Mouse (Mus musculus): Measurements from ENCODE around the gene Ablim1. TPM values are rescaled to one million over a fixed set of nuclear protein-coding genes. Genes with fewer than 3 reads are reported as not detected.

Ablim1 gene
- total and polyA plus RNA-seq, 2 experiments from 2014 or later: 50.7 to 81.2 TPM

DNA sequence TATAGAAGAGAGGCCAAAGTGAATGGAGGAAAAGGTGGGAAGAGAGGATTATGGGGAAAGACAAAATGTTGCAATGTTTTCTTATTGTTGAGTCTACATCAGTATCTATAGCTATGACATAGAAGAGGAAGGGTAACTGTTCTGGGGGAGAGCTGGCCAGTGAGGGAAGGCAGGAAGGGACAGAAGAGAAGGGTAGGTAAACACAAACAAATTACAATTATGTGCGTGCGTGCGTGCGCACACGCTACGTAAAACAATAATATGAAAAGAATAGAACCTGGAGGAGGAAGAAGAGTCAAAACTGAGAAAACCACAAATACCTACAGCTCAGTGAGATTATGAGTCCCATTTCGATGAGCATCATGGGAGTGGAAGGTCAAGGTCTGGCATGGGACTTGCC lies 13.6 kb upstream of the Ablim1 start:
- no peak overlapping the region for H3K4me2 ChIP-seq (ENCODE audit: low read depth, low read length, poor library complexity, severe bottlenecking)
- H3K4me3 ChIP-seq (ENCODE audit: low read depth, low read length): no peak overlapping the region
- DNase-seq (ENCODE audit: low spot score) (no peak), ATAC-seq (ENCODE audit: low FRiP score) (no peak)
- no peaks in the 10 kb centered on the region for H3K4me1 ChIP-seq (ENCODE audit: insufficient read depth, low read length)
- no peaks in the 10 kb centered on the region for H3K9me3 ChIP-seq (ENCODE audit: low read length)
- no peak overlapping the region for H3K27ac ChIP-seq (ENCODE audit: low read depth, low read length)
- H3K9ac ChIP-seq (replicated peaks; ENCODE audit: low read length, poor library complexity, severe bottlenecking): no peak overlapping the region
- 97% methylated on average over 7 of the region's 7 CpGs for WGBS
- no peaks in the 10 kb centered on the region for H3K36me3 ChIP-seq (ENCODE audit: insufficient read depth, low read length)
- no peaks in the 10 kb centered on the region for H3K27me3 ChIP-seq (ENCODE audit: insufficient read depth, low read length)
- no peak for TF ChIP-seq CTCF (IDR thresholded peaks at IDR 0.05)

- no peak for DNase-seq (ENCODE audit: low spot score)
- no peak for TF ChIP-seq CTCF (IDR thresholded peaks at IDR 0.05)
- H3K9ac ChIP-seq (replicated peaks; ENCODE audit: low read length, poor library complexity, severe bottlenecking): no peak overlapping the region
- H3K9me3 ChIP-seq (ENCODE audit: low read length): no peaks in the 10 kb centered on the region
- H3K27ac ChIP-seq (ENCODE audit: low read depth, low read length): no peak overlapping the region
- no peak overlapping the region for H3K4me3 ChIP-seq (ENCODE audit: low read depth, low read length)
- H3K36me3 ChIP-seq (ENCODE audit: insufficient read depth, low read length): no peaks in the 10 kb centered on the region
- H3K4me2 ChIP-seq (ENCODE audit: low read depth, low read length, poor library complexity, severe bottlenecking): no peak overlapping the region
- no peaks in the 10 kb centered on the region for H3K27me3 ChIP-seq (ENCODE audit: insufficient read depth, low read length)
- no peaks in the 10 kb centered on the region for H3K4me1 ChIP-seq (ENCODE audit: insufficient read depth, low read length)
- no peak for ATAC-seq (ENCODE audit: low FRiP score)
Observed at GRCm38 (mm10) chr19:57327679-57328078, 13.0 kb upstream of the Ablim1 start.

- Histone ChIP-seq H3K9ac (replicated peaks; ENCODE audit: low read length, poor library complexity, severe bottlenecking) (no peak overlapping the region), H3K27me3 (ENCODE audit: insufficient read depth, low read length) (no peaks in the 10 kb centered on the region), H3K36me3 (ENCODE audit: insufficient read depth, low read length) (no peaks in the 10 kb centered on the region), H3K4me1 (ENCODE audit: insufficient read depth, low read length) (no peaks in the 10 kb centered on the region), H3K4me2 (ENCODE audit: low read depth, low read length, poor library complexity, severe bottlenecking) (no peak overlapping the region), H3K27ac (ENCODE audit: low read depth, low read length) (no peak overlapping the region), H3K9me3 (ENCODE audit: low read length) (no peaks in the 10 kb centered on the region), H3K4me3 (ENCODE audit: low read depth, low read length) (no peak overlapping the region)
- WGBS: 35% methylated on average over 7 of the region's 7 CpGs
- ATAC-seq (ENCODE audit: low FRiP score) (no peak), DNase-seq (ENCODE audit: low spot score) (peak; percentile 77)
- TF ChIP-seq CTCF (IDR thresholded peaks at IDR 0.05): peak; percentile 79
Observed at GRCm38 (mm10) chr19:57325748-57326300, 11.1 kb upstream of the Ablim1 start.

DNA sequence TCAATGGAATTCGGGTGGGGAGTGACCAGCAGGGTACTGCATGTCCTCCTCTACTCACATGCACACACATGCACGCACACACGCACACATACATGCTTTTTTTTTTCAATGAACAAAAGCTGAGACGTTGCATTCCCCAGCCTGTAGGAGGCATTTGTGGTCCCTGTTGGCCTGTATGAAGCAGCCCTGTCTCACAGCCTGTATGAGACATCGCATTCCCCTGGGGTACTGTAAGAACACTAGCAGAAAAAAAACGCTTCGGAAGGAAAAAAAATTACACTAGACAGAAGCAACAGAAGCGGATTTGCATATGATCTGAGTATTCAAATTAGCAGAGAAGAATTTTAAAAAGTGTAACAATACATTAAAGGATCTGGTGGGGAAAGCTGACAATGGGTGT lies 8.4 kb upstream of the Ablim1 start:
- H3K9me3 ChIP-seq (ENCODE audit: low read length): no peaks in the 10 kb centered on the region
- H3K4me3 ChIP-seq (ENCODE audit: low read depth, low read length): no peak overlapping the region
- H3K36me3 ChIP-seq (ENCODE audit: insufficient read depth, low read length): no peaks in the 10 kb centered on the region
- no peaks in the 10 kb centered on the region for H3K4me1 ChIP-seq (ENCODE audit: insufficient read depth, low read length)
- 68% methylated on average over 8 of the region's 8 CpGs for WGBS
- H3K4me2 ChIP-seq (ENCODE audit: low read depth, low read length, poor library complexity, severe bottlenecking): no peak overlapping the region
- H3K27ac ChIP-seq (ENCODE audit: low read depth, low read length): no peak overlapping the region
- DNase-seq (ENCODE audit: low spot score) (peak; percentile 30), ATAC-seq (ENCODE audit: low FRiP score) (no peak)
- no peaks in the 10 kb centered on the region for H3K27me3 ChIP-seq (ENCODE audit: insufficient read depth, low read length)
- H3K9ac ChIP-seq (replicated peaks; ENCODE audit: low read length, poor library complexity, severe bottlenecking): no peak overlapping the region
- TF ChIP-seq CTCF (IDR thresholded peaks at IDR 0.05): peak; percentile 25; the same call in 1 of the 2 replicates

- no peak overlapping the region for H3K4me2 ChIP-seq (ENCODE audit: low read depth, low read length, poor library complexity, severe bottlenecking)
- H3K4me1 ChIP-seq (ENCODE audit: insufficient read depth, low read length): no peaks in the 10 kb centered on the region
- H3K36me3 ChIP-seq (ENCODE audit: insufficient read depth, low read length): no peaks in the 10 kb centered on the region
- H3K4me3 ChIP-seq (ENCODE audit: low read depth, low read length): no peak overlapping the region
- no peak for DNase-seq (ENCODE audit: low spot score)
- H3K27ac ChIP-seq (ENCODE audit: low read depth, low read length): no peak overlapping the region
- TF ChIP-seq CTCF (IDR thresholded peaks at IDR 0.05): no peak
- H3K27me3 ChIP-seq (ENCODE audit: insufficient read depth, low read length): no peaks in the 10 kb centered on the region
- ATAC-seq (ENCODE audit: low FRiP score): no peak
- WGBS: 79% methylated on average over 4 of the region's 4 CpGs
- no peak overlapping the region for H3K9ac ChIP-seq (replicated peaks; ENCODE audit: low read length, poor library complexity, severe bottlenecking)
- H3K9me3 ChIP-seq (ENCODE audit: low read length): no peaks in the 10 kb centered on the region
Observed at GRCm38 (mm10) chr19:57322491-57322890, 7.8 kb upstream of the Ablim1 start.

- no peaks in the 10 kb centered on the region for H3K27me3 ChIP-seq (ENCODE audit: insufficient read depth, low read length)
- no peaks in the 10 kb centered on the region for H3K9me3 ChIP-seq (ENCODE audit: low read length)
- H3K36me3 ChIP-seq (ENCODE audit: insufficient read depth, low read length): no peaks in the 10 kb centered on the region
- WGBS: 88% methylated on average over 3 of the region's 3 CpGs
- TF ChIP-seq CTCF (IDR thresholded peaks at IDR 0.05): no peak
- ATAC-seq (ENCODE audit: low FRiP score): no peak
- H3K4me3 ChIP-seq (ENCODE audit: low read depth, low read length): no peak overlapping the region
- no peaks in the 10 kb centered on the region for H3K4me1 ChIP-seq (ENCODE audit: insufficient read depth, low read length)
- H3K4me2 ChIP-seq (ENCODE audit: low read depth, low read length, poor library complexity, severe bottlenecking): no peak overlapping the region
- DNase-seq (ENCODE audit: low spot score): no peak
- no peak overlapping the region for H3K9ac ChIP-seq (replicated peaks; ENCODE audit: low read length, poor library complexity, severe bottlenecking)
- no peak overlapping the region for H3K27ac ChIP-seq (ENCODE audit: low read depth, low read length)
Observed at GRCm38 (mm10) chr19:57321839-57322238, 7.1 kb upstream of the Ablim1 start.
